Mouse (Mus musculus): ENCODE data around the gene 1700015F17Rik. TPM values are rescaled to one million over a fixed set of nuclear protein-coding genes. Genes with fewer than 3 reads are reported as not detected.

1700015F17Rik gene
- polyA plus RNA-seq, 1 experiment from 2014 or later = not detected

GRCm38 (mm10) chr5:5421439-5421838 is 57.5 kb downstream of the 1700015F17Rik start:
- Histone ChIP-seq H3K9ac (no peak overlapping the region), H3K9me3 (replicated peaks) (no peaks in the 10 kb centered on the region), H3K36me3 (no peaks in the 10 kb centered on the region), H3K4me3 (no peak overlapping the region), H3K27me3 (replicated peaks) (no peaks in the 10 kb centered on the region), H3K27ac (no peak overlapping the region), H3K4me1 (no peaks in the 10 kb centered on the region), H3K4me2 (no peak overlapping the region)
- ATAC-seq = no peak
- 77% methylated on average over 2 of the region's 2 CpGs for WGBS (ENCODE audit: insufficient replicate concordance)

DNA sequence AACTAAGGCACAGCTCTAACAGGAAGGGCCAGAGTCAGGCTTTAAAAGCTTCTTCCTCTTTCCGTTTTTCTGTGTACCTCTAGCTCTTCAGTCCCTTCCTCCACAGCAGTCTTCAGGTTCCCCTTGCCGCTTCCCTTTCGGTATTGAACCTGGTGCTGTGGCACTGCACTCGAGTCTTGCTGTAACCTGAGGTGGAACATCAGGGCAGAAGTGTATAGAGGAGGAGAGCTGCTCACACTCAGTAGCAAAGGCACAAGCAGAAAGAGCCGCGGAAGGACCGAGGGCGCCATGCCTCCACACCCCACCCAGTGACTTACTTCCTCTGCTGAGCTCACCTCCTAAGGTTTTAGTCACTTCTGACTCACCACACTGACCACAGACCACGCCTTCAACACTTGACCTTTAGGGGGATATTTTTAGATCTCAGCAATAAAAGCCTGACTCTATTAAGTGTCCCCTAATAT is 58.9 kb downstream of the 1700015F17Rik start, which contains the start of gene Cdk14:
TSS of gene Cdk14 (minus strand) at position 321 of the 464 bp plus-strand sequence.
- Histone ChIP-seq H3K9ac (no peak within 1 kb of the TSS), H3K36me3 (no peaks in the 10 kb centered on the region), H3K27ac (0 out of 2 replicates have a peak within 1 kb of the TSS, but pooled peaks have one; percentile 49), H3K4me1 (no peaks in the 10 kb centered on the region), H3K9me3 (replicated peaks) (no peaks in the 10 kb centered on the region), H3K4me2 (peak within 1 kb of the TSS; percentile 33; the same call in 1 of the 2 replicates), H3K27me3 (replicated peaks) (no peaks in the 10 kb centered on the region), H3K4me3 (0 out of 2 replicates have a peak within 1 kb of the TSS, but pooled peaks have one; percentile 1)
- WGBS (ENCODE audit: insufficient replicate concordance) = 23% methylated on average over 9 of the region's 9 CpGs
- ATAC-seq = peak; percentile 44; the same call in 1 of the 2 replicates

DNA sequence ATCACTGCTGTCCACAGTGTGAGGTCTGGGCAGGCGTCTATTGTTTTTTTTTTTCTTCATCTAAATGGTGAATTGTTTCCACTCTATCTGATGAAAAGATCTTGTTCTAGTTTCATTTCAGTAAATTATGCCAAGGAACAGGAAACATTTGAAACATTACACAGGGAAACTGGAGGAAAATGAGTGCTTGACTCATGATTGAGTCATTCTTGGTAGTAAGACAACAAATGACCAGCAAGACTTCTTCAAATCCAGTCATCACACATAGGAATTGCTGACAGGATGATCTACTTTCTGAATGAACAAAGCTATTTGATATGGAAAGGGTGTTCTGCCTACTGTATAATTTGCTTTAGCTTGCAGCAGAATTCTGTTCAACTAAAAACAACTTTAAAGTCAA is 59.7 kb downstream of the 1700015F17Rik start:
- Histone ChIP-seq H3K9me3 (replicated peaks) (no peaks in the 10 kb centered on the region), H3K4me2 (no peak overlapping the region), H3K27ac (no peak overlapping the region), H3K36me3 (no peaks in the 10 kb centered on the region), H3K9ac (no peak overlapping the region), H3K4me1 (no peaks in the 10 kb centered on the region), H3K27me3 (replicated peaks) (no peaks in the 10 kb centered on the region), H3K4me3 (no peak overlapping the region)
- ATAC-seq = no peak
- 64% methylated on average over 1 of the region's 1 CpGs for WGBS (ENCODE audit: insufficient replicate concordance)

- Histone ChIP-seq H3K9ac (no peak overlapping the region), H3K36me3 (no peaks in the 10 kb centered on the region), H3K27me3 (replicated peaks) (no peaks in the 10 kb centered on the region), H3K9me3 (replicated peaks) (no peaks in the 10 kb centered on the region), H3K4me2 (no peak overlapping the region), H3K4me3 (no peak overlapping the region), H3K4me1 (no peaks in the 10 kb centered on the region), H3K27ac (no peak overlapping the region)
- no peak for ATAC-seq
- WGBS (ENCODE audit: insufficient replicate concordance) = 59% methylated on average over 3 of the region's 3 CpGs
Observed at GRCm38 (mm10) chr5:5414835-5415234, 64.1 kb downstream of the 1700015F17Rik start.

DNA sequence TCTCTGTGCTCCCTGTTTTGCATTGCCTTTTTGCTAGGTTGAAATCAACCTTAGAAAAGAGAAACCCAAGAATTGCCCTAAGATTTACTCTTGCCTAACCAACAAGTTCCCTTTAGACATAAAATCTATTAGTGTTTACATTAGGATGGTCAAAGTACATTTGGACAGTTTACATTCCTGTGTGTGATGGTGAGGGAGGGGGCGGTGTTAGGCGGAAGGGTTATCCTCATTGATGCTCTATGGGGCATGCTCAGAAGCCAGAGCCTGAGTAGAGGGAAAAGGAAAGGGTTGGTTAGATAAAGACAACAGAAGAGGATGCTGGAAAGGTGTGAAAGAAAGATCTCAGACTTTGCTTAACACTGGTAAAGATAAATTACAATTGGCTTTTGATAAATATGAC is 67.1 kb downstream of the 1700015F17Rik start:
- Histone ChIP-seq H3K27me3 (replicated peaks) (no peaks in the 10 kb centered on the region), H3K36me3 (no peaks in the 10 kb centered on the region), H3K9me3 (replicated peaks) (no peaks in the 10 kb centered on the region), H3K4me3 (no peak overlapping the region), H3K4me1 (no peaks in the 10 kb centered on the region), H3K27ac (no peak overlapping the region), H3K9ac (no peak overlapping the region), H3K4me2 (no peak overlapping the region)
- peak; percentile 64; the same call in 1 of the 2 replicates for ATAC-seq
- 79% methylated on average over 2 of the region's 2 CpGs for WGBS (ENCODE audit: insufficient replicate concordance)

DNA sequence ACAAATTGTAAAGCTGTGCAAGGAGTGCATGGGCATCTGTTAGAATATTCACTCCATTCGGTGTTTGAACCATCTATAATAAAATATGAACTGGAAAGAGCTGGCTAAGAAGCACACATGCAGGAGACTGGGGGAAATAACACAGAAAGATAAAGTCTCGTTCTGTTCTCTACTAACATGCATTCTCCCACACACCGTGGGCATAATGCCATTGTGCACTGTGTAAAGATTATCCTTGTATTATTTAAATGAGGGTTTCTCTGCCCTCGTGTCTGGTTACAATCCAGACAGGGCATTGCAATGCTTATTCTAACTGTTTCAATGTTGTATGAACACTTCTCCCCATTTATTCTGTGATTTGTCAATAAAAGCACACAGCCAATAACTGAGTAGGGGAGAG is 77.0 kb downstream of the 1700015F17Rik start:
- Histone ChIP-seq H3K4me3 (no peak overlapping the region), H3K36me3 (no peaks in the 10 kb centered on the region), H3K9ac (no peak overlapping the region), H3K27me3 (replicated peaks) (no peaks in the 10 kb centered on the region), H3K4me1 (no peaks in the 10 kb centered on the region), H3K4me2 (no peak overlapping the region), H3K27ac (no peak overlapping the region), H3K9me3 (replicated peaks) (no peaks in the 10 kb centered on the region)
- 54% methylated on average over 4 of the region's 4 CpGs for WGBS (ENCODE audit: insufficient replicate concordance)
- no peak for ATAC-seq

DNA sequence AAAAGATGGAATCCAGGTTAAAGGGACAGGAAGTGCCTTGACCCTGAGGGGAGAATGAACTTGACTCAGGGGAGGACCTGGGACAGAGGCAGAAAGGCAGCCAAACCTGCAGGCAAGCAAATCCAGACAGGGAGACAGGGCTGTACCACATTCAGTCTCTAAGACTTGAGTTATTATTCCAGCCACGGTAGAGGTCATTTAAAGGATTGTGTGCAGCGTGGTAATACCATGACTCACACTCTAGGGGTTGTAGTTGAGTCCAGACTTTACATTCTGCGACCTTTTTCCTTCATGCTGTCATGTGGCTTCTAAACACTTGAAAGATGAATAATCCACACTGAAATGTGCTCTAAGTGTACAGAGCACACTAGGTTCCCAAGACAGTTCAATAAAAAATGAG is 86.2 kb downstream of the 1700015F17Rik start:
- no peak for ATAC-seq
- no peak overlapping the region for H3K4me3 ChIP-seq
- no peaks in the 10 kb centered on the region for H3K27me3 ChIP-seq (replicated peaks)
- H3K27ac ChIP-seq = no peak overlapping the region
- no peaks in the 10 kb centered on the region for H3K9me3 ChIP-seq (replicated peaks)
- no peaks in the 10 kb centered on the region for H3K36me3 ChIP-seq
- WGBS (ENCODE audit: insufficient replicate concordance) = 34% methylated on average over 3 of the region's 3 CpGs
- H3K4me2 ChIP-seq = no peak overlapping the region
- H3K4me1 ChIP-seq = no peaks in the 10 kb centered on the region
- no peak overlapping the region for H3K9ac ChIP-seq

Other genes starting within 250 kb of the 1700015F17Rik start
- 3.4 and 3.7 TPM in 2 replicates for gene Cdk14, start 58.8 kb downstream of the 1700015F17Rik start, polyA plus RNA-seq (2016; fragmentation: Nextera tagmentation; extraction: Ambion mirVana)
- gene Cldn12, start 35.8 kb upstream of the 1700015F17Rik start, polyA plus RNA-seq (2016; fragmentation: Nextera tagmentation; extraction: Ambion mirVana) = 10.0 and 10.8 TPM in 2 replicates
- 14.6 and 15.7 TPM in 2 replicates for gene Gtpbp10, start 80.4 kb upstream of the 1700015F17Rik start, polyA plus RNA-seq (2016; fragmentation: Nextera tagmentation; extraction: Ambion mirVana)
- 0.44 and 0.57 TPM in 2 replicates for gene Gm8773, start 94.7 kb upstream of the 1700015F17Rik start, polyA plus RNA-seq (2016; fragmentation: Nextera tagmentation; extraction: Ambion mirVana)
- gene Cfap69, start 185.1 kb upstream of the 1700015F17Rik start, polyA plus RNA-seq (2016; fragmentation: Nextera tagmentation; extraction: Ambion mirVana) = 0.47 and 0.76 TPM in 2 replicates
- 5.9 and 7.2 TPM in 2 replicates for gene Steap2, start 215.4 kb upstream of the 1700015F17Rik start, polyA plus RNA-seq (2016; fragmentation: Nextera tagmentation; extraction: Ambion mirVana)